8 mouse cellular contexts compared by ENCODE assay signal in the genomic region with DNA sequence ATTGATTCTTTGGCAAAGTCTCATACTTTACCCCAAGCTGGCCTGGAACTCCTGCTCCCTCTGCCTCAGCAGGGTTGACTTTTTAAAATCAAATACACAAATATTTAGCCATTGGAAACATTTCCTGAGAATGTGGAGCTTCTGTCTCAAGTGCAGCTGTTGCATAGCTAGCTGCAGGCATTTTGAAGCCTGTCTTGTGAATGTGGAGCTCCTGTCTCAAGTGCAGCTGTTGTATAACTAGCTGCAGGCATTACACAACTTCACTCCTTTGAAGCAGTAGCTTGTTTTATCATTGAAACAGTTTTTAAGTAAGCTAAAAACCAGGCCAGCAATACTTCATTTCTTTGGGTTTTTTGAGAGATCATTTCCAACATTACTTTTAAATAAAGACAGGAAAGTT. TPM values are rescaled to one million over a fixed set of nuclear protein-coding genes. Genes with fewer than 3 reads are reported as not detected.
DNase-seq lines count a peak whose midpoint lies in the region; ATAC-seq and TF ChIP-seq lines count a peak whose summit lies in the region.

No protein-coding gene starts in this region.

- H3K9ac ChIP-seq in CH12.LX (ENCODE audit: insufficient read depth, low read depth): peak overlapping the region; percentile 94
- H3K9ac ChIP-seq in heart, embryonic 16.5 days (ENCODE audit: low read length): peak overlapping the region; percentile 81
- peak overlapping the region; percentile 99 for H3K9ac ChIP-seq in liver, adult 2 months (ENCODE audit: low read depth, low read length)

- ATAC-seq in erythroblast, adult 5-6 weeks (replicated peaks; ENCODE audit: low FRiP score, poor library complexity, severe bottlenecking): no peak
- no peak for ATAC-seq in heart, embryonic 16.5 days (replicated peaks; ENCODE audit: extremely low read depth, insufficient read depth, low FRiP score)
- ATAC-seq in megakaryocyte-erythroid progenitor cell, adult 5-6 weeks (replicated peaks; ENCODE audit: low FRiP score, low TSS enrichment, poor library complexity, severe bottlenecking): no peak

- no peak for DNase-seq in CH12.LX (ENCODE audit: extremely low read depth)
- peak; percentile 63 for DNase-seq in liver, adult 2 months (ENCODE audit: extremely low read depth, low read depth, low spot score)
- DNase-seq in naive thymus-derived CD4-positive, alpha-beta T cell, adult 2 months (ENCODE audit: low read depth): peak; percentile 76
- DNase-seq in frontal cortex, postnatal 25 days (ENCODE audit: low spot score in 2 of 2): no peak

- H3K27ac ChIP-seq in CH12.LX (ENCODE audit: insufficient read depth, low read depth): peak overlapping the region; percentile 67
- peak overlapping the region; percentile 79 for H3K27ac ChIP-seq in heart, embryonic 16.5 days (ENCODE audit: low read length)
- peak overlapping the region; percentile 96 for H3K27ac ChIP-seq in liver, adult 2 months (replicated peaks; ENCODE audit: insufficient read depth, low read depth, low read length)

- peaks cover 47% of the 10 kb centered on the region for H3K79me2 ChIP-seq in CH12.LX (replicated peaks; ENCODE audit: control insufficient read depth, extremely low read depth, insufficient read depth, poor library complexity, severe bottlenecking)
- H3K79me2 ChIP-seq in liver, adult 2 months (ENCODE audit: control insufficient read depth, insufficient read depth, low read length): peaks cover 12% of the 10 kb centered on the region

- TF ChIP-seq POLR2A in CH12.LX (IDR thresholded peaks at IDR 0.05; ENCODE audit: low read depth, low read length): peak; percentile 56; the same call in 1 of the 2 replicates
- TF ChIP-seq POLR2A in liver, adult 2 months (IDR thresholded peaks at IDR 0.05; ENCODE audit: extremely low read depth, insufficient read depth, low read length): peak; percentile 57; the same call in 1 of the 2 replicates

- TF ChIP-seq EP300 in CH12.LX (IDR thresholded peaks at IDR 0.05; ENCODE audit: low read length): no peak

- dilution Hi-C loops in CH12.LX (cut with MboI; ENCODE audit: extremely low pct_ligation_motif_present, extremely low pct_unique_long_range_greater_than_20kb, low sequenced_read_pairs): no loop called here

- in situ Hi-C loops in CH12.LX (cut with MboI; ENCODE audit: low pct_ligation_motif_present, low pct_unique_long_range_greater_than_20kb, low sequenced_read_pairs): loop anchor here (5.0 kb wide), 1 partner anchor 51 kb away; no protein-coding TSS in a partner anchor

- H3K27me3 ChIP-seq in erythroblast, embryonic 14.5 days (ENCODE audit: control insufficient read depth): no peaks in the 10 kb centered on the region
- H3K27me3 ChIP-seq in CH12.LX (replicated peaks): no peaks in the 10 kb centered on the region
- H3K27me3 ChIP-seq in heart, embryonic 16.5 days (ENCODE audit: control insufficient read depth, insufficient read depth, low read length): no peaks in the 10 kb centered on the region
- H3K27me3 ChIP-seq in liver, adult 2 months (ENCODE audit: control insufficient read depth, insufficient read depth, low read length): no peaks in the 10 kb centered on the region

- TF ChIP-seq CTCF in CH12.LX (conservative IDR thresholded peaks at IDR 0.05 in 1 of 2, IDR thresholded peaks at IDR 0.05 in 1 of 2; ENCODE audit: low read depth in 2 of 2, low read length in 2 of 2): no peak
- no peak for TF ChIP-seq CTCF in liver, adult 2 months (IDR thresholded peaks at IDR 0.05; ENCODE audit: low read depth, low read length)

- H3K4me2 ChIP-seq in CH12.LX (ENCODE audit: insufficient read depth, low read depth, poor library complexity, severe bottlenecking): peak overlapping the region; percentile 12; the same call in 1 of the 2 replicates
- peak overlapping the region; percentile 76 for H3K4me2 ChIP-seq in heart, embryonic 16.5 days (ENCODE audit: low read depth, low read length)

- no peaks in the 10 kb centered on the region for H3K9me3 ChIP-seq in erythroblast, embryonic 14.5 days (ENCODE audit: control insufficient read depth, low read length)
- H3K9me3 ChIP-seq in CH12.LX (replicated peaks; ENCODE audit: low read length): no peaks in the 10 kb centered on the region
- H3K9me3 ChIP-seq in heart, embryonic 16.5 days (replicated peaks; ENCODE audit: control insufficient read depth, low read length): no peaks in the 10 kb centered on the region

- H3K4me3 ChIP-seq in erythroblast, embryonic 14.5 days (replicated peaks): peak overlapping the region; percentile 45
- H3K4me3 ChIP-seq in CH12.LX (replicated peaks in 1 of 3; ENCODE audit: low read depth in 2 of 3, low read length in 2 of 3, poor library complexity in 1 of 3): peak overlapping the region; percentile 73 to 100 (median 83)
- peak overlapping the region; percentile 61 for H3K4me3 ChIP-seq in heart, embryonic 16.5 days (ENCODE audit: low read length)
- H3K4me3 ChIP-seq in liver, adult 2 months (ENCODE audit: insufficient read depth, low read depth, low read length): peak overlapping the region; percentile 96

- TF ChIP-seq RAD21 in CH12.LX (IDR thresholded peaks at IDR 0.05; ENCODE audit: low read depth, low read length): no peak

- peaks cover 17% of the 10 kb centered on the region for H3K36me3 ChIP-seq in erythroblast, embryonic 14.5 days (ENCODE audit: control insufficient read depth)
- peaks cover 31 to 35% of the 10 kb centered on the region in 2 experiments for H3K36me3 ChIP-seq in CH12.LX (replicated peaks in 1 of 2; ENCODE audit: control insufficient read depth in 1 of 2, insufficient read depth in 1 of 2, low read length in 1 of 2)
- H3K36me3 ChIP-seq in heart, embryonic 16.5 days (ENCODE audit: control insufficient read depth, insufficient read depth): peaks cover 23% of the 10 kb centered on the region
- peaks cover 46% of the 10 kb centered on the region for H3K36me3 ChIP-seq in liver, adult 2 months (ENCODE audit: control insufficient read depth, insufficient read depth, low read length)

- H3K4me1 ChIP-seq in erythroblast, embryonic 14.5 days (ENCODE audit: control insufficient read depth): peaks cover 8% of the 10 kb centered on the region
- peaks cover 0 to 30% of the 10 kb centered on the region in 2 experiments; a peak in 2 of 4 replicates for H3K4me1 ChIP-seq in CH12.LX (ENCODE audit: control insufficient read depth in 1 of 2, insufficient read depth in 2 of 2)
- peaks cover 8% of the 10 kb centered on the region; the same call in 1 of the 2 replicates for H3K4me1 ChIP-seq in heart, embryonic 16.5 days (ENCODE audit: control insufficient read depth, insufficient read depth, low read length)
- H3K4me1 ChIP-seq in liver, adult 2 months (ENCODE audit: control insufficient read depth, insufficient read depth, low read length): peaks cover 15% of the 10 kb centered on the region

TF ChIP-seq in CH12.LX, 34 proteins besides CTCF, POLR2A, EP300 and RAD21:
- TF ChIP-seq TBP (conservative IDR thresholded peaks at IDR 0.05; ENCODE audit: low read depth, low read length): 0 out of 2 replicates have a peak, but pooled peaks have one; percentile 53
- peak; percentile 95 for TF ChIP-seq CHD1 (IDR thresholded peaks at IDR 0.05; ENCODE audit: low read depth, low read length)
- no peak for TF ChIP-seq POLR2AphosphoS2 (IDR thresholded peaks at IDR 0.05; ENCODE audit: low read depth, low read length)

RNA-seq across cellular contexts. Expression of a gene that starts 1.3 kb away (rescaled TPM):
- polyA plus RNA-seq in erythroblast, embryonic 14.5 days (2012): not detected in 2 replicates
- 4.2 and 9.0 TPM in 2 replicates for total RNA-seq in erythroblast, adult 5-6 weeks (2015; ENCODE audit: low replicate concordance)
- 37.6 and 44.3 TPM in 2 replicates for total RNA-seq in erythroblast, adult 5-6 weeks (2017; ENCODE audit: low replicate concordance)
- total RNA-seq in CH12.LX (2012; rRNA removed) (50.7 and 53.4 TPM in 2 replicates), CH12.LX (2014; rRNA removed) (19.7 and 25.9 TPM in 2 replicates)
- 5.1 and 6.0 TPM in 2 replicates for polyA plus RNA-seq in CH12.LX (2012; ENCODE audit: insufficient read length, low read depth)
- 0.56 and 0.98 TPM in 2 replicates for polyA plus RNA-seq in heart, embryonic 16.5 days (2015; fragmentation: Nextera tagmentation; extraction: Ambion mirVana)
- 521 and 532 TPM in 2 replicates for total RNA-seq in liver, adult 2 months (2014; rRNA removed)
- polyA plus RNA-seq in liver, adult 2 months (2012; rRNA removed): 124 and 141 TPM in 2 replicates
- total RNA-seq in megakaryocyte-erythroid progenitor cell, adult 5-6 weeks (2014; fragmentation: Nextera tagmentation): 18.0 and 43.7 TPM in 2 replicates
- total RNA-seq in megakaryocyte-erythroid progenitor cell, adult 5-6 weeks (2017): 78.9 and 151 TPM in 2 replicates

Comparison
In these comparisons a context has a peak if more than half of its experiments do, and no peak if none do; other contexts are left out.
1. H3K4me3 ChIP-seq: peak in every context shown above with its lines; median percentile 96 in liver, adult 2 months; 83 in CH12.LX; 61 in heart, embryonic 16.5 days; 45 in erythroblast, embryonic 14.5 days.
2. DNase-seq: peak in liver, adult 2 months (single experiment) and naive thymus-derived CD4-positive, alpha-beta T cell, adult 2 months (single experiment); none in CH12.LX (single experiment) and frontal cortex, postnatal 25 days (0 of 2).
3. Peak in every context shown above with its lines, with median percentiles within 50 percentile points of each other: H3K27ac ChIP-seq and H3K9ac ChIP-seq.